Mouse (Mus musculus) kidney, adult 9 months (tissue): ENCODE measurements around the gene Clk4.

Source experiments
- DNase-seq: peaks from one replicate; pipeline ENCODE4 v3.0.0; 2022

Clk4 gene

GRCm38 (mm10) chr11:51261680-51262219 lies at the start of gene Clk4:
TSS of gene Clk4 (plus strand) at chr11:51261730.
- no peak for DNase-seq

- DNase-seq: no peak
Observed at GRCm38 (mm10) chr11:51214021-51214420, 47.5 kb upstream of the Clk4 start.

- DNase-seq: no peak
Observed at GRCm38 (mm10) chr11:51219396-51219980, 42.0 kb upstream of the Clk4 start.

GRCm38 (mm10) chr11:51220308-51220707 lies 41.2 kb upstream of the Clk4 start, which contains the start of gene Gm12569:
TSS of gene Gm12569 (plus strand) at chr11:51220473.
- no peak for DNase-seq

- no peak for DNase-seq
Observed at GRCm38 (mm10) chr11:51227104-51227503, 34.4 kb upstream of the Clk4 start.

- no peak for DNase-seq
Observed at GRCm38 (mm10) chr11:51234626-51235025, 26.9 kb upstream of the Clk4 start.

GRCm38 (mm10) chr11:51242897-51243296 lies 18.6 kb upstream of the Clk4 start:
- peak; percentile 14 for DNase-seq

- no peak for DNase-seq
Observed at GRCm38 (mm10) chr11:51257006-51257405, 4.5 kb upstream of the Clk4 start.

GRCm38 (mm10) chr11:51262342-51263285 lies 1.1 kb downstream of the Clk4 start, which contains the start of gene BC049762:
TSS of gene BC049762 (minus strand) at chr11:51263046.
- peak; percentile 99 for DNase-seq

GRCm38 (mm10) chr11:51263286-51263831 lies 1.8 kb downstream of the Clk4 start:
- DNase-seq: peak; percentile 92

GRCm38 (mm10) chr11:51264352-51264751 lies 2.8 kb downstream of the Clk4 start:
- DNase-seq: peak; percentile 47

- peak; percentile 32 for DNase-seq
Observed at GRCm38 (mm10) chr11:51265326-51265725, 3.8 kb downstream of the Clk4 start.

GRCm38 (mm10) chr11:51274418-51274817 lies 12.9 kb downstream of the Clk4 start:
- DNase-seq: no peak

GRCm38 (mm10) chr11:51289564-51290041 lies 28.1 kb downstream of the Clk4 start, which contains the start of gene Col23a1:
TSS of gene Col23a1 (plus strand) at chr11:51289920.
- peak; percentile 79 for DNase-seq

- DNase-seq: peak; percentile 31
Observed at GRCm38 (mm10) chr11:51290066-51290955, 28.8 kb downstream of the Clk4 start.

- no peak for DNase-seq
Observed at GRCm38 (mm10) chr11:51293956-51294530, 32.5 kb downstream of the Clk4 start.

GRCm38 (mm10) chr11:51295742-51296141 lies 34.2 kb downstream of the Clk4 start:
- DNase-seq: no peak

GRCm38 (mm10) chr11:51298691-51299090 lies 37.2 kb downstream of the Clk4 start:
- DNase-seq: no peak

GRCm38 (mm10) chr11:51302396-51302795 lies 40.9 kb downstream of the Clk4 start:
- DNase-seq: no peak

- no peak for DNase-seq
Observed at GRCm38 (mm10) chr11:51303981-51304553, 42.5 kb downstream of the Clk4 start.

- DNase-seq: peak; percentile 81
Observed at GRCm38 (mm10) chr11:51308306-51308705, 46.8 kb downstream of the Clk4 start.
